Mouse (Mus musculus): ENCODE data around the gene Dnaja3. TPM values are rescaled to one million over a fixed set of nuclear protein-coding genes. Genes with fewer than 3 reads are reported as not detected.
A peak's percentile ranks its signal among the peaks of the same experiment; 100 is the strongest.
"Not testable (repeated sequence)": the region's sequence is repeated elsewhere in the genome, so short reads cannot be mapped to it uniquely, and the experiment has no call there.

Dnaja3 gene
- polyA plus RNA-seq, 1 experiment from 2014 or later: 58.5 TPM

DNA sequence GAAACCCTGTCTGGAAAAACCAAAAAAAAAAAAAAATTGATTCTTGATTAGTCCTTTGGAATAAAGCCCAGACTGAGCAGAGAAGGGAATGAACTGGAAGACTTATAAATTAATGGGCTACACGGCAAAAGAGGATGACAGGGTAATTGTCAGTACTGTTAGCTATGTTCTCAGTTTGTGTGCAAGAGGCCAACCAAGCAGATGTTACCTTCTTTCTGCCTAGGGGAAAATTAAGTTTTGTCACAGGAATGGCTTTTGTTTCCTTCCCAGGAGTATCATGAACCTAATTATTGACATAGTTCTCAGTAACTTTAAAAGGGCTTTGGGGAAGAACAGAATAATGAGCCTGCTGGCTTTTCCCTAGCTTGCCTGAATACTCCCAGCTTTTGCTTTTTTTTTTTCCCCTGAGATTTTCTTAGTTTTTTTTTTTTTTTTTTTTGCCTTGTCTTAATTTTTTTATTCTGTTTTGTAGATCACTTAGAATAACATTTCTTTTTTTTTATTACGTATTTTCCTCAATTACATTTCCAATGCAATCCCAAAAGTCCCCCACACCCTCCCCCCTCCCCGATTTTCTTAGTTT is 91.1 kb downstream of the Dnaja3 start:
- Histone ChIP-seq H3K4me3 (no peak overlapping the region), H3K4me1 (peaks cover 9% of the 10 kb centered on the region; the same call in 1 of the 2 replicates), H3K9me3 (no peaks in the 10 kb centered on the region), H3K36me3 (no peaks in the 10 kb centered on the region), H3K4me2 (replicated peaks) (no peak overlapping the region), H3K27ac (replicated peaks) (no peak overlapping the region), H3K9ac (replicated peaks) (no peak overlapping the region), H3K27me3 (no peaks in the 10 kb centered on the region)
- WGBS: 90% methylated on average over 3 of the region's 3 CpGs
- no peak for ATAC-seq (ENCODE audit: low FRiP score, low read depth)

DNA sequence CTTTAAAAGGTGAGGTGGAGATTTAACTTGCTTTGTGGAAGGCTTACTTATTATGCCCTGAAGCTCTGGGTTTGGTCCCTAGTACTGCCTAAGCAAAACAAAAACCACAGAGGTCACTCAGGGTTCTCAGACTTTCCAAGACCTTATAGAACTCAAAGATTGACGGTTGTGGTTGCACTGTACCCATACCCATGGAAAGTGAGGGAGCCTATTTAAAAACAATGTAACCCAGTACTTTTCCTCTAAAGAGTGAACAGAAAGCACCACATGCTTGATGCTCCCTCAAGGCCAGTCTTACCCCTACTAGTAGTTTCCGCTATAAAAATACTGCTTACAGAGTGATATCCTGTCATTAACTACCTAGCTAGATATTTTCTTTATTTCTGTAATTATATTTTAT is 96.5 kb downstream of the Dnaja3 start:
- Histone ChIP-seq H3K4me1 (no peaks in the 10 kb centered on the region), H3K27ac (replicated peaks) (no peak overlapping the region), H3K27me3 (no peaks in the 10 kb centered on the region), H3K4me2 (replicated peaks) (no peak overlapping the region), H3K4me3 (no peak overlapping the region), H3K36me3 (no peaks in the 10 kb centered on the region), H3K9me3 (no peaks in the 10 kb centered on the region), H3K9ac (replicated peaks) (no peak overlapping the region)
- no peak for ATAC-seq (ENCODE audit: low FRiP score, low read depth)
- whole genome bisulfite sequencing: 89% methylated on average over 2 of the region's 2 CpGs

DNA sequence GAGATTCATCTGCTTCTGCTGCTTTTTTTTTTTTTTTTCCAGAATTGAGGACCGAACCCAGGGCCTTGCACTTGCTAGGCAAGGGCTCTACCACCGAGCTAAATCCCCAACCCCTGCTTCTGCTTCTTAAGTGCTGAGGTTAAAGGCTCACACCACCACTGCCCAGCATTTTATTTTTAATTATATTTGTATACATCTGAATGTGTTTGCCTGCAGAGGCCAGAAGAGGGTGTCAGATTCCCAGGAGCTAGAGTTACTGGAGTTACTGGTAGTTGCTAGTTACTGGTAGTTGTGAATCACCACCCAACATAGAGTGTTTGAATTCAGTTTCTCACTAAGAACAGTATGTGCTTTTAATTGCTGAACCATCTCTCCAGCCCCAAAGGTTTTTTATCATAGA is 100.2 kb downstream of the Dnaja3 start:
- H3K27me3 ChIP-seq: no peaks in the 10 kb centered on the region
- no peak overlapping the region for H3K9ac ChIP-seq (replicated peaks)
- no peak overlapping the region for H3K27ac ChIP-seq (replicated peaks)
- ATAC-seq (ENCODE audit: low FRiP score, low read depth): no peak
- H3K9me3 ChIP-seq: no peaks in the 10 kb centered on the region
- no peaks in the 10 kb centered on the region for H3K4me1 ChIP-seq
- H3K4me3 ChIP-seq: no peak overlapping the region
- H3K4me2 ChIP-seq (replicated peaks): no peak overlapping the region
- H3K36me3 ChIP-seq: 0 out of 2 replicates have a peak, but pooled peaks cover 6% of the 10 kb centered on the region
- WGBS: 83% methylated on average over 2 of the region's 2 CpGs

DNA sequence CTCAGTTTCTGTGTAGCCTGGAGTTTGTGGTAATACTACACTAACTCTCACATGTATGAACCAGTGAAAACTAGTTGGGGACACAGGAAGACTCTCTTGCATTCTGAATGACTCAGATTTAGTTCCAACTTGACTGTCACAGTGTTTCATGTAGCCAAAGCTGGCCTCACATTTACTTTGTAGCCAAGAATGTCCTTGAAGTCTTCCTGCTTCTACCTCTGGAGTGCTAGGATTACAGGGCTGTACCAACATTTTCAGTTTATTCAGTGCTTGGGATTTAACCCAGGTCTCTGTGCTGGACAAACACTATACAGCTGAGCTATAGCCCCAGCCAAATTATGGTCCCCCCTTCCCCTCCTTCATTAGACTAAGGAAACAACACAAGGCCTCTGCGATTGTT is 102.4 kb downstream of the Dnaja3 start:
- Histone ChIP-seq H3K4me3 (no peak overlapping the region), H3K27me3 (no peaks in the 10 kb centered on the region), H3K4me2 (replicated peaks) (no peak overlapping the region), H3K36me3 (0 out of 2 replicates have a peak, but pooled peaks cover 6% of the 10 kb centered on the region), H3K9ac (replicated peaks) (no peak overlapping the region), H3K27ac (replicated peaks) (no peak overlapping the region), H3K9me3 (no peaks in the 10 kb centered on the region), H3K4me1 (no peaks in the 10 kb centered on the region)
- WGBS: 97% methylated on average over 1 of the region's 1 CpGs
- no peak for ATAC-seq (ENCODE audit: low FRiP score, low read depth)

DNA sequence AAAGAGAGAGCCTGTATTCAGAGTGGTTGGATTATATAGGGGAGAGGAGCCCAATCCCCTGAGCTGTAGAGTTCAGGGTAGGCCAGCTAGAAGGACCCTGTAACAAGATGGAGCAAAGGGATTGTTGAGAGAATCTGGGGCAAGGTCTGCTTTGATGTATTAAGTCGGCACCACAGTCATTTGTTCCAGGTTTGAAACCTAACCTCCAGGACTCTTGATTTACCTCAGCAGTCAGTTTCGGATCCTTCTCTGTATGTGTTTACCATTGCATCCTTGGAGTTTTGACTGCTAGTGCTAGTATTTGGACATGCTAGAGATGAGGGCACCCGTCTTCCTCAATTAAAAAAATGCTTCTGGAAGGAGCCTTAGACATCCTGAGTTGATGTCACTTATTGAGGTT is 112.4 kb downstream of the Dnaja3 start:
- no peaks in the 10 kb centered on the region for H3K36me3 ChIP-seq
- no peak for ATAC-seq (ENCODE audit: low FRiP score, low read depth)
- H3K4me3 ChIP-seq: no peak overlapping the region
- 98% methylated on average over 3 of the region's 3 CpGs for WGBS
- H3K27me3 ChIP-seq: no peaks in the 10 kb centered on the region
- H3K4me1 ChIP-seq: no peaks in the 10 kb centered on the region
- no peaks in the 10 kb centered on the region for H3K9me3 ChIP-seq
- no peak overlapping the region for H3K27ac ChIP-seq (replicated peaks)
- H3K9ac ChIP-seq (replicated peaks): no peak overlapping the region
- H3K4me2 ChIP-seq (replicated peaks): no peak overlapping the region

DNA sequence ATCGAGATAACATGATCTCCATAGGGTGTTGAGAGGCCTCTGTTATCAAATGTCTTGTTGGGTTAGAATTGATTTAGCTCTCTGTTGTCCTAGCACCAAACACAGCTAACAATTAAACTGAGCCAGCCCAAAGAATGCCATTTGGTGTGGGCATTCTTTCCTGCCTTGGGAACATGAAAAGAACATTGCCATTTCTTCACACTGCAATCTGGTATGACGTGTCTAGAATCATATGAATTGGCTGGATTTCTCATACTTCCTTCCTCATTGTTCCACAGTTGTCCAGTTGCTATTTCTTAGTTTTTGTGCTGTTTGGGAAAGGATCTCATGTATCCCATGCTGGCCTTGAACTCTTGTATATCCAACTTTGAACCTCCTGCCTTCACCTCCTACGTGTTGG is 114.3 kb downstream of the Dnaja3 start:
- Histone ChIP-seq H3K4me1 (no peaks in the 10 kb centered on the region), H3K4me3 (no peak overlapping the region), H3K27ac (replicated peaks) (no peak overlapping the region), H3K36me3 (no peaks in the 10 kb centered on the region), H3K4me2 (replicated peaks) (no peak overlapping the region), H3K9me3 (no peaks in the 10 kb centered on the region), H3K9ac (replicated peaks) (no peak overlapping the region), H3K27me3 (no peaks in the 10 kb centered on the region)
- WGBS: 93% methylated on average over 3 of the region's 3 CpGs
- ATAC-seq (ENCODE audit: low FRiP score, low read depth): no peak

DNA sequence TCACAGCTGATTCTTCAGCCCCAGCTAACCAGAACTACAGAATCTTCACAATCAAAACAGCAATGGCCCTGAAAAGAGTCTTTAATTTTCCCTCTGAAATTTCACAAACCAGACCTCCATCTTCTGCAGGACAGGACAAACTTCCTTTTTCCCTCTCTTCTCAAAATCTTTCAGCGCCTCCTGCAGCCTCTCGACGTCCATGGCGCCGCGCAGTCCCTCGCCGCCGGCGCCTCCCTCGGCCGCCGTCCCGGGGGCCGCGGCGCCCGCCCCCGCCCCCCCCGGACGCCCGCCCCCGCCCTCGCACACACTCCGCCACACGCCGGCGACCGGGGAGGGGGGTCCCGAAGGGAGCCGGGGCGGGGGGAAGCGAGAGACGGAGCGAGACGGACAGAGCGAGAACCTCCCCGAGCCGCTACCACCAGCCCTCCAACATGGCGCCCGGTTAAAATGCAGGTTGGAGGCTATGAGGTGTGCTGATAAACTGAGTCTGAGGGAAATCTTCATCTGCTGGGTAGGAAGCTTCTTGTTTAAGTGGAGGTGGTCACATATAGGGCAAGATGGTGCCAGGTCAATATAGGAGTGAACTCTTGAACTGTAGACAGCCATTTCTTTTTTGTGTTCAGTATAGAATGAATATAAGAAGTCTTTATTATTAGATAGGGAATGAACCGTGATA is 117.0 kb downstream of the Dnaja3 start:
- peak overlapping the region; percentile 51; the same call in 1 of the 2 replicates for H3K9ac ChIP-seq (replicated peaks)
- ATAC-seq (ENCODE audit: low FRiP score, low read depth): peak; percentile 83; the same call in 1 of the 2 replicates
- H3K4me2 ChIP-seq (replicated peaks): peak overlapping the region; percentile 48
- not testable (repeated sequence) for H3K27me3 ChIP-seq, H3K4me1 ChIP-seq, H3K9me3 ChIP-seq, H3K36me3 ChIP-seq
- 5% methylated on average over 41 of the region's 42 CpGs for WGBS
- H3K27ac ChIP-seq (replicated peaks): peak overlapping the region; percentile 56
- H3K4me3 ChIP-seq: peak overlapping the region; percentile 43

Other genes starting within 250 kb of the Dnaja3 start
- 2.2 and 2.7 TPM in 2 replicates for gene Adcy9, start 219.5 kb upstream of the Dnaja3 start, polyA plus RNA-seq (2016; fragmentation: Nextera tagmentation; extraction: Ambion mirVana)
- gene Srl, start 98.2 kb upstream of the Dnaja3 start, polyA plus RNA-seq (2016; fragmentation: Nextera tagmentation; extraction: Ambion mirVana): 21.5 and 22.1 TPM in 2 replicates
- 17.8 and 19.2 TPM in 2 replicates for gene Tfap4, start 80.1 kb upstream of the Dnaja3 start, polyA plus RNA-seq (2016; fragmentation: Nextera tagmentation; extraction: Ambion mirVana)
- gene Glis2, start 45.3 kb upstream of the Dnaja3 start, polyA plus RNA-seq (2016; fragmentation: Nextera tagmentation; extraction: Ambion mirVana): 28.2 and 35.6 TPM in 2 replicates
- 112 and 123 TPM in 2 replicates for gene Pam16, start 15.0 kb upstream of the Dnaja3 start, polyA plus RNA-seq (2016; fragmentation: Nextera tagmentation; extraction: Ambion mirVana)
- 7.7 and 11.1 TPM in 2 replicates for gene Vasn, start within 50 bp of the Dnaja3 start, polyA plus RNA-seq (2016; fragmentation: Nextera tagmentation; extraction: Ambion mirVana)
- 21.7 and 22.6 TPM in 2 replicates for gene Coro7, start 39.8 kb downstream of the Dnaja3 start, polyA plus RNA-seq (2016; fragmentation: Nextera tagmentation; extraction: Ambion mirVana)
- gene Nmral1, start 79.4 kb downstream of the Dnaja3 start, polyA plus RNA-seq (2016; fragmentation: Nextera tagmentation; extraction: Ambion mirVana): 131 and 141 TPM in 2 replicates
- 70.1 and 81.0 TPM in 2 replicates for gene Hmox2, start 86.4 kb downstream of the Dnaja3 start, polyA plus RNA-seq (2016; fragmentation: Nextera tagmentation; extraction: Ambion mirVana)
- gene Cdip1, start 150.3 kb downstream of the Dnaja3 start, polyA plus RNA-seq (2016; fragmentation: Nextera tagmentation; extraction: Ambion mirVana): 95.4 and 100 TPM in 2 replicates
- 0.69 and 0.75 TPM in 2 replicates for gene 4930562C15Rik, start 195.4 kb downstream of the Dnaja3 start, polyA plus RNA-seq (2016; fragmentation: Nextera tagmentation; extraction: Ambion mirVana)
- gene Ubald1, start 240.3 kb downstream of the Dnaja3 start, polyA plus RNA-seq (2016; fragmentation: Nextera tagmentation; extraction: Ambion mirVana): 31.7 and 31.9 TPM in 2 replicates
- gene Mgrn1, start 246.3 kb downstream of the Dnaja3 start, polyA plus RNA-seq (2016; fragmentation: Nextera tagmentation; extraction: Ambion mirVana): 83.2 and 88.5 TPM in 2 replicates